ENCODE assay signal across 15 mouse cellular contexts in genomic region chr2:106652741-106653140, GRCm38 (mm10). TPM values are rescaled to one million over a fixed set of nuclear protein-coding genes. Genes with fewer than 3 reads are reported as not detected.
"Had no signal": no experiment of that assay in that cellular context is flagged by ENCODE, and none has a peak within 500 bp of the region (broad histone marks: within the 10 kb centered on the region; RNA-seq: fewer than 3 reads in every experiment).

No protein-coding gene starts in this region.

- H3K9ac ChIP-seq: kidney, embryonic 15.5 days; liver, embryonic 13.5 days; liver, postnatal 0 days; lung, embryonic 15.5 days; midbrain, embryonic 12.5 days; neural tube, embryonic 15.5 days had no signal

- H3K9me3 ChIP-seq: kidney, embryonic 15.5 days; limb, embryonic 10.5 days; liver, embryonic 13.5 days; lung, embryonic 15.5 days; midbrain, embryonic 12.5 days; neural tube, embryonic 15.5 days had no signal

- H3K4me2 ChIP-seq: kidney, embryonic 15.5 days; liver, embryonic 13.5 days; lung, embryonic 15.5 days; midbrain, embryonic 12.5 days; neural tube, embryonic 15.5 days had no signal

- ATAC-seq: liver, postnatal 0 days had no signal

- H3K27me3 ChIP-seq: kidney, embryonic 15.5 days; liver, embryonic 13.5 days; lung, embryonic 15.5 days; megakaryocyte, embryonic 14.5 days; midbrain, embryonic 12.5 days; neural tube, embryonic 15.5 days had no signal

- H3K27ac ChIP-seq: kidney, embryonic 15.5 days; left cerebral cortex, adult 2 months; limb, embryonic 10.5 days; liver, embryonic 13.5 days; lung, embryonic 15.5 days; macrophage; midbrain, embryonic 12.5 days; neural tube, embryonic 15.5 days had no signal

- H3K4me3 ChIP-seq: kidney, embryonic 15.5 days; left cerebral cortex, adult 2 months; limb, embryonic 10.5 days; liver, embryonic 13.5 days; lung, embryonic 15.5 days; megakaryocyte, embryonic 14.5 days; midbrain, embryonic 12.5 days; neural tube, embryonic 15.5 days had no signal

- H3K36me3 ChIP-seq: kidney, embryonic 15.5 days; limb, embryonic 10.5 days; liver, embryonic 13.5 days; lung, embryonic 15.5 days; midbrain, embryonic 12.5 days; neural tube, embryonic 15.5 days had no signal

- H3K4me1 ChIP-seq: lung, embryonic 15.5 days; megakaryocyte, embryonic 14.5 days had no signal

- DNase-seq: kidney, postnatal 14 days; liver, embryonic 13.5 days; liver, postnatal 0 days; lung, postnatal 14 days; right cerebral cortex, adult 18-20 months; right cerebral cortex, postnatal 25 days; thymus, postnatal 4 days had no signal

RNA-seq across cellular contexts. Expression of gene Mpped2, which starts 40.3 kb away (rescaled TPM):
- polyA plus RNA-seq: macrophage had no signal
